Mouse (Mus musculus) embryonic facial prominence, embryonic 11.5 days (tissue): Measurements from ENCODE around the gene Pdia3. TPM values are rescaled to one million over a fixed set of nuclear protein-coding genes. Genes with fewer than 3 reads are reported as not detected.

Experiments used
- ATAC-seq: fragments of 200-750 bp; cut with Nextera tagmentation; replicated peaks from 2 replicates; pipeline ENCODE4 v1.8.0; 2017; ENCODE audit warnings: low read depth; ENCODE audit not compliant: insufficient number of reproducible peaks, low FRiP score, low TSS enrichment
- DNase-seq: peaks from one replicate; pipeline ENCODE4 v3.0.0-alpha.2; 2015; ENCODE audit warnings: low spot score
- H3K27ac ChIP-seq: fragments of 300-500 bp; sonication (generic); replicated peaks from 2 replicates; pipeline ENCODE4 v1.5.1; 2014; ENCODE audit warnings: mild to moderate bottlenecking, low read depth, low read length, control low read depth
- H3K27me3 ChIP-seq: fragments of 300-500 bp; sonication (generic); 2 replicates; pipeline ENCODE4 v1.6.1; 2014; ENCODE audit warnings: mild to moderate bottlenecking, low read length, moderate library complexity, mixed read lengths; ENCODE audit not compliant: control insufficient read depth, insufficient read depth
- H3K36me3 ChIP-seq: fragments of 300-500 bp; sonication (generic); replicated peaks from 2 replicates; pipeline ENCODE4 v1.6.1; 2014; ENCODE audit warnings: low read depth, mild to moderate bottlenecking, low read length, moderate library complexity, mixed read lengths; ENCODE audit not compliant: control insufficient read depth, insufficient read depth
- H3K4me1 ChIP-seq: fragments of 300-500 bp; sonication (generic); 2 replicates; pipeline ENCODE4 v1.6.1; 2014; ENCODE audit warnings: low read length, mixed read lengths; ENCODE audit not compliant: control insufficient read depth, insufficient read depth
- H3K4me2 ChIP-seq: fragments of 300-500 bp; sonication (generic); 2 replicates; pipeline ENCODE4 v1.6.1; 2014; ENCODE audit warnings: low read depth, mild to moderate bottlenecking, control low read depth, low read length, moderate library complexity
- H3K4me3 ChIP-seq: fragments of 300-500 bp; sonication (generic); 2 replicates; pipeline ENCODE4 v1.5.1; 2014; ENCODE audit warnings: low read depth, low read length, control low read depth
- H3K9ac ChIP-seq: fragments of 300-500 bp; sonication (generic); replicated peaks from 2 replicates; pipeline ENCODE4 v1.6.1; 2014; ENCODE audit warnings: mild to moderate bottlenecking, control low read depth, low read length
- H3K9me3 ChIP-seq: fragments of 300-500 bp; sonication (generic); replicated peaks from 2 replicates; pipeline ENCODE4 v1.6.1; 2016; ENCODE audit warnings: mild to moderate bottlenecking, low read length, inconsistent platforms, mixed read lengths; ENCODE audit not compliant: control insufficient read depth
- WGBS: fragments of 180-500 bp; shearing (Covaris S2); extraction: QIAGEN DNeasy Blood & Tissue Kit; methylation state at CpG from one replicate; pipeline ENCODE4 v1.1.7; 2014; 5-methylcytosine and 5-hydroxymethylcytosine counted together
- polyA plus RNA-seq: library from polyadenylated mRNA; unstranded; fragments of >200 nt; fragmentation: Nextera tagmentation; extraction: Ambion mirVana; gene quantifications from 2 replicates; pipeline ENCODE4 v1.2.1, GENCODE M21; 2014

Pdia3 gene
- polyA plus RNA-seq, 1 experiment from 2014 or later, result 609 TPM

DNA sequence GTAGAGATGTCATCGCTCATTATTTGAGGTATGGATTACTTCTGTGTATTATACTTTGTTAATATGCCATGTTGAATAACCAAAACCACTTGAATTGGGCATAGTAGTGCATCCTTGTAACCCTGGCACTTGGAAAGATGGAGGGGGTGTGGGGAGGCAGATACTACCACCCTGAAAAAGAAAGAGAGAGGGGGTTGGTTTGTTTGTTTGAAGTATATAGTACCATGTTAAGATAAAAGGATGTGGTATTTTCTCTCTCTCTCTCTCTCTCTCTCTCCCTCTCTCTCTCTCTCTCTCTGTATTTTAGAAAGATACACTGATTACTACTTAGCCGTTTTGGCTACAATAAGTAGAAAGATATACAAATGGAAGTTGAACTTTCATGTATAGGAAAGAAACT, 12.3 kb downstream of the Pdia3 start:
- H3K27me3 ChIP-seq, result no peaks in the 10 kb centered on the region
- no peak overlapping the region for H3K9ac ChIP-seq
- no peaks in the 10 kb centered on the region for H3K4me1 ChIP-seq
- no peak overlapping the region for H3K4me3 ChIP-seq
- H3K36me3 ChIP-seq, result peaks cover 8% of the 10 kb centered on the region
- H3K9me3 ChIP-seq, result no peaks in the 10 kb centered on the region
- DNase-seq (no peak), ATAC-seq (no peak)
- 98% methylated on average over 2 of the region's 2 CpGs for WGBS
- no peak overlapping the region for H3K27ac ChIP-seq
- H3K4me2 ChIP-seq, result no peak overlapping the region

DNA sequence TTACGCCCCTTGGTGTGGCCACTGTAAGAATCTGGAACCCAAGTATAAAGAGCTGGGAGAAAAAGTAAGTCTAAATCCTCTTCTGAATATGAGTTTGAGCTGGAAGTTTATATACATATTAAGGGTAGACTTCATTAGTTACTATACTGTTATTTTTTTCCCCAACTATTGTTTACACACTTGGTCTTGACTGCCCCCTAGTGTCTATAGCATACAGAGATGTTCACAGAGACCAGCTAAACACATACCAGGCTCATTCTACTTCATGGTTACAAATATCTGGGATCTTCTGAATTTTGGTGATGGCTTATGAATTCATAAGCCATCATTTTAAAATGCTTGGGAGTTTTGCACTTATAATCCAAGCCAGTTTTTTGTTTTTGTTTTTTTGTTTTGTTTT, 21.3 kb downstream of the Pdia3 start:
- WGBS, result 100% methylated on average over 1 of the region's 1 CpGs
- H3K9ac ChIP-seq, result no peak overlapping the region
- H3K4me1 ChIP-seq, result no peaks in the 10 kb centered on the region
- no peak overlapping the region for H3K4me2 ChIP-seq
- H3K4me3 ChIP-seq, result no peak overlapping the region
- no peaks in the 10 kb centered on the region for H3K27me3 ChIP-seq
- DNase-seq (peak; percentile 54), ATAC-seq (no peak)
- H3K27ac ChIP-seq, result no peak overlapping the region
- H3K36me3 ChIP-seq, result peaks cover 17% of the 10 kb centered on the region
- no peaks in the 10 kb centered on the region for H3K9me3 ChIP-seq

DNA sequence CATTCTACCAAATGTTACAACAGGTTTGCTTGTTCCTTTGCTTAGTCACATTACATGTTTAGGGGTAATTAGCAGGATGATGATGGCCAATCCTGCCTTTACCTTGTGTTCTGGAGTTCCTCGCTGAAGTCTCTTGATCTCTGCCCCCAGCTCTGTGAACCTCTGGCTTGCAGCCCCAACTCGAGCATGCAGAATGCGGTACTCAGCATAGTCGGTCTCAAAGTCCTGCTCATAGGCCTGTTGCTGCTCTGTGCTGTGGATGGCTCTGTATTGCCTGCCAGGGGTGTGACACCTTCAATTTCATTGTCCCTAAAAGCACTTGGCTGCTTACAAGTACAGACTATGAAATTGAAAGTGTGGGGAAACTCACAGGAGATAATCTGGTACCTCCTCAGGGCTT, 26.2 kb downstream of the Pdia3 start:
- no peak for DNase-seq
- H3K4me3 ChIP-seq, result no peak overlapping the region
- H3K27me3 ChIP-seq, result no peaks in the 10 kb centered on the region
- ATAC-seq, result no peak
- H3K4me2 ChIP-seq, result no peak overlapping the region
- no peak overlapping the region for H3K27ac ChIP-seq
- H3K9me3 ChIP-seq, result no peaks in the 10 kb centered on the region
- H3K9ac ChIP-seq, result no peak overlapping the region
- 78% methylated on average over 4 of the region's 4 CpGs for WGBS
- H3K4me1 ChIP-seq, result no peaks in the 10 kb centered on the region
- peaks cover 15% of the 10 kb centered on the region for H3K36me3 ChIP-seq

DNA sequence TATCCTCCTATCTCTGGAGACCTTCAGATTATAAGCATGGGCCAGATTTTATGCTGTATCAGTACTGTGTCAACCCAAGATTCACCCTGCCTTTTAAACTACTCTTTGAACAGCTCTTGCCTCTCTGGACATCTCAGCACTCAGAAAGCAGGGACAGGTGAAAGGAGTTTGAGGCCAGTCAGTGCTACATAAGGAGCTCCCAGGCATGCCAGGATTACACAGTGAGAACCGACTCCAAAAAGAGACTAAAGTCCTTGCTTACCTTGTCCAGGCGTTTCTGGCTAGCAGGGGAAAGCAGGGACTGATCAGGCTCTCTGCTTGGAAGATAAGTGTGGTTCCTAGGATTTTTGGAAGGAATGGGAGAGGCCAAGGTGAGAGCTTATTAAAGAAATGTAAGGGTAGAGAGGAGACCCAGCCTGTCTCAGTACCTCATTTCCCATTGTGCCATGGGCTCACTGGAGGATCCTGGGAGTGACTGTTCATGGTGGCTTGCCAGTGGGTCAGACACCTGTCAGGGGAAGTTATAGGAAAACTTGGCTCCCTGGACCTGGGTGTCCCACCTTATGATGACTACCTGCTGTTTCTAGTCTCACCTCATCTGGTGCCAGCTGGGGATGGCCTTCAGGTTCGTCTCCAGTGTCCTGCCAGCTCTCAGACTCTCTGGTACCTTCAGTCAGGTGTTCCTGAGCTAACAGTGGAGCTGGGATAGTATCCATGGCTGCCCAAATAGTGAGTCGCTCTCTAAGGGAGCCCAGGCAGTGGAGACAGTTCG, 27.4 kb downstream of the Pdia3 start:
- Histone ChIP-seq H3K9me3 (no peaks in the 10 kb centered on the region), H3K4me3 (no peak overlapping the region), H3K36me3 (peaks cover 9% of the 10 kb centered on the region), H3K4me1 (no peaks in the 10 kb centered on the region), H3K4me2 (no peak overlapping the region), H3K27ac (no peak overlapping the region), H3K9ac (no peak overlapping the region), H3K27me3 (no peaks in the 10 kb centered on the region)
- DNase-seq, result no peak
- ATAC-seq, result no peak
- 54% methylated on average over 5 of the region's 5 CpGs for WGBS

DNA sequence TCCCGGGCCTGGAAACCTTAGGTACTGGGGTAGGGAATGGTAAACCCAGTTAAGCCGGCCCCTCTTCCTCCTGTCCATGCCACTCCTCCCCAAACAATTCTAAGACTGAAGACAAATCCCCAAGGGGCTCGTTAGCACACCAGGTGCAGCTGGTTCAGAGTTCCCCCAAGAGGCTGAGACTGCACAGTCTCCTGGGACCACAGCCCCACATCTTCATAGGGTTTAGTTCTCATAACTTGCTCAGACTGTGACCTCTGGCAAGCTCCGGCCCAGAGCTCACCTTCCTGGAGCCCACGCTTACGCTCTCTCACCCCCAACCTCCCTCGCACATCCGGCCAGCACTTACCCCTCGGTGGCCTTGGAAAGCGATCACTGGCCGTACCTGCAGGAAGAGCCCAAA, 28.2 kb downstream of the Pdia3 start:
- Histone ChIP-seq H3K4me2 (peak overlapping the region; percentile 79), H3K9ac (peak overlapping the region; percentile 45), H3K9me3 (no peaks in the 10 kb centered on the region), H3K36me3 (peaks cover 9% of the 10 kb centered on the region), H3K27me3 (no peaks in the 10 kb centered on the region), H3K27ac (no peak overlapping the region), H3K4me1 (no peaks in the 10 kb centered on the region), H3K4me3 (peak overlapping the region; percentile 44)
- DNase-seq (no peak), ATAC-seq (peak; percentile 27; the same call in 1 of the 2 replicates)
- 7% methylated on average over 11 of the region's 11 CpGs for WGBS

DNA sequence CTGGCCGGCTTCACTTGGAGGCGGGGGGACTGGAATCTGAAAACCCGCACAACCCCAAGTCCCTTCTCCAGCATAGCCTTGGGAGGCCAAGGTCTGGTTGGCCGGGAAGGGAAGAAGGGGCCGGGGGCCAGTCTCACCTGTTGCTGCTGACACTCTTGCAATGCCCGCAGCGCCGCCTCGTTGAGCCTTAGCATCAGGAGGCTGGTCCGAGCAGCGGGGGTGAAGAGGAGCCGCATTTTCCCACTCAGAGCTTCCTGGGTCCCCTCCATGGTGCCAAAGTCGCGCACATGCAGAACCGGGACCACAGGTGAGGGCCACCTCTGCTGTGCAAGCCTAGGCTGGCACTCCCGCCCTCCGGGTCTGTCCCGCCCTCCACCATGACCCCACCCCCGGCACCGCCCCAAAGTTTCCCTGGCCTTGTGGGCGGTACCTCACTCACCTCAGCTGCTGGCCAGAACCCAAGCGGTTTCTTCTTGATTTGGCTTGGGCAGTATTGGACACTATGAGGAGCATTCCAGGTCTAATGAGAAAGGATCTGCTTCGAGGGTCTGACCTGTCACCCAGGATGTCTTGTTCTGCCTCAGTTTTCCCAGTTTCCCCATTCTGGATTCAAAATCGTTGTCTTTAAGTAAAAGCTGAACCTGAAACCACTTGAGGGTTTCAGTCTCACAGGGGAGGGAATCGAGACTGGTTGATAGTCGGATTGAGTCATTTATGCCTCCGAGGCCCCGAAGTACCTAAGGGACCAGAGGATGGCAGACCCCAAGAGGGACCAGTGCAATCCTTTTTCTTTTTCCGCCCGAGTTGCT, 28.9 kb downstream of the Pdia3 start:
- H3K27me3 ChIP-seq, result no peaks in the 10 kb centered on the region
- peak overlapping the region; percentile 79 for H3K4me2 ChIP-seq
- ATAC-seq, result peak; percentile 63
- H3K9ac ChIP-seq, result peak overlapping the region; percentile 45
- no peaks in the 10 kb centered on the region for H3K9me3 ChIP-seq
- H3K4me1 ChIP-seq, result no peaks in the 10 kb centered on the region
- H3K4me3 ChIP-seq, result peak overlapping the region; percentile 44
- peak; percentile 67 for DNase-seq
- WGBS, result 2% methylated on average over 30 of the region's 30 CpGs
- no peak overlapping the region for H3K27ac ChIP-seq
- H3K36me3 ChIP-seq, result peaks cover 9% of the 10 kb centered on the region

DNA sequence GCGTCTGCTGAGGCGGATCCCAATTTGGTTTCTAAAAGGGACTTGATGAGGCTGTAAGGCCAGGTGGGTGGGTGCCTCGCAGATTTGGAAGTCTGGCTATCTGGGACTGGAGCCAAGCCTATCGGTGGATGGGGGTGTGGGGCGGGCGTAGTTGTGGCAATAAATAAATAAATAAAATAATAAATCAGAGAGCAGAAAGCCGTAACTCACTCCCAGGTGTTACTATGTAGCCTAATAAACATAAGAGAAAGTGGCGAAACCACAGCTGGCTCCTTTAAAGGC, 29.4 kb downstream of the Pdia3 start:
- peak overlapping the region; percentile 22; the same call in 1 of the 2 replicates for H3K9ac ChIP-seq

DNA sequence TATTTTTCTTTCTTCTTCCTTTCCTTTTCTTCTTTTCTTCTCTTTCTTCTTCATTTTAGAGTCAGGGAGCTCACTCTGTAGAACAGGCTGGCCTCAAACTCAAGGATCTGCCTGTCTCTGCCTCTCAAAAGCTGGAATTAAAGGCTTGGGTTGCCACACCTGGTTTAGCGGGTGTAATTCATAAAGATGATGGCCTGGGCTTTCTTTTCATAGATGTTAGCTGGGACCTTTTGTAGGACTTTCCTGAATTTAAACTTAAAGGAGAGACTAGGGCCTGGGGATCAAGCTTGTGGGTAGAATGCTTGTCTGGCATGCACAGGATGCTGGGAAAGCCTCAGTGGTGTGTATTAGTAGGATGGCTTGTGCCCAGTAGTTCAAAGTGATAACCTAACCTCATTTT, 30.6 kb downstream of the Pdia3 start, which contains the start of gene Ell3:
Gene Ell3, minus strand, starts transcription at position 101 of the 400 bp plus-strand sequence.
- DNase-seq, result no peak
- 81% methylated on average over 1 of the region's 1 CpGs for WGBS
- H3K4me1 ChIP-seq, result no peaks in the 10 kb centered on the region
- H3K4me2 ChIP-seq, result no peak within 1 kb of the TSS
- ATAC-seq, result no peak
- no peaks in the 10 kb centered on the region for H3K27me3 ChIP-seq
- H3K36me3 ChIP-seq, result peaks cover 4% of the 10 kb centered on the region; the same call in 1 of the 2 replicates
- H3K9ac ChIP-seq, result no peak within 1 kb of the TSS
- H3K9me3 ChIP-seq, result no peaks in the 10 kb centered on the region
- no peak within 1 kb of the TSS for H3K4me3 ChIP-seq
- no peak within 1 kb of the TSS for H3K27ac ChIP-seq

More for the DNA sequence above, 29.4 kb downstream of the Pdia3 start:
- no peak overlapping the region for H3K27ac ChIP-seq
- ATAC-seq, result no peak
- H3K27me3 ChIP-seq, result no peaks in the 10 kb centered on the region
- H3K36me3 ChIP-seq, result peaks cover 7% of the 10 kb centered on the region
- H3K4me2 ChIP-seq, result peak overlapping the region; percentile 79
- no peak for DNase-seq
- no peaks in the 10 kb centered on the region for H3K9me3 ChIP-seq
- H3K4me3 ChIP-seq, result peak overlapping the region; percentile 44
- WGBS, result 23% methylated on average over 8 of the region's 8 CpGs
- no peaks in the 10 kb centered on the region for H3K4me1 ChIP-seq
